Mouse (Mus musculus) MEL (cell line): ENCODE results near the gene Golga1. TPM values are rescaled to one million over a fixed set of nuclear protein-coding genes. Genes with fewer than 3 reads are reported as not detected.
"Not testable (repeated sequence)": the region's sequence is repeated elsewhere in the genome, so short reads cannot be mapped to it uniquely, and the experiment has no call there.

Source experiments
- DNase-seq: peaks from one replicate; pipeline ENCODE4 v3.0.0; 2011; ENCODE audit warnings: low read depth, low spot score
- H3K27ac ChIP-seq: 2 replicates; pipeline ENCODE4 v1.5.1; 2012; ENCODE audit warnings: low read depth, mild to moderate bottlenecking, control low read depth, low read length, moderate library complexity; ENCODE audit not compliant: control insufficient read depth
- H3K27me3 ChIP-seq, 2 experiments: fragments of 150-350 bp in 1 of 2; sonication (generic) in 1 of 2; 2 replicates each; pipeline ENCODE4 v1.6.1; 2012; ENCODE audit warnings: low read length in 2 of 2, mild to moderate bottlenecking in 2 of 2, improper control_type of control experiment in 1 of 2, moderate library complexity in 1 of 2; ENCODE audit not compliant: insufficient read depth in 2 of 2, control insufficient read depth in 1 of 2
- H3K36me3 ChIP-seq, 2 experiments: 2 replicates each; pipeline ENCODE4 v1.6.1; 2012 to 2014; ENCODE audit warnings: low read length in 2 of 2, improper control_type of control experiment in 1 of 2, inconsistent platforms in 1 of 2, mild to moderate bottlenecking in 1 of 2; ENCODE audit not compliant: insufficient read depth in 2 of 2, control insufficient read depth in 1 of 2
- H3K4me1 ChIP-seq, 2 experiments: fragments of 150-350 bp in 1 of 2; sonication (generic) in 1 of 2; 2 replicates each; pipeline ENCODE4 v1.6.1; 2012; ENCODE audit warnings: low read length in 2 of 2, improper control_type of control experiment in 1 of 2, mild to moderate bottlenecking in 1 of 2; ENCODE audit not compliant: insufficient read depth in 2 of 2, control insufficient read depth in 1 of 2
- H3K4me3 ChIP-seq, 2 experiments: fragments of 150-350 bp in 1 of 2; sonication (generic) in 1 of 2; 2 replicates each; pipeline ENCODE4 v1.5.1; 2012; ENCODE audit warnings: low read depth in 2 of 2, low read length in 2 of 2, mild to moderate bottlenecking in 2 of 2, moderate library complexity in 2 of 2, control low read depth in 1 of 2, improper control_type of control experiment in 1 of 2; ENCODE audit not compliant: control insufficient read depth in 1 of 2, insufficient read depth in 1 of 2
- H3K79me2 ChIP-seq: 2 replicates; pipeline ENCODE4 v1.6.1; 2012; ENCODE audit warnings: mild to moderate bottlenecking, low read length, moderate library complexity; ENCODE audit not compliant: control insufficient read depth, poor library complexity, insufficient read depth
- H3K9ac ChIP-seq: 2 replicates; pipeline ENCODE4 v1.6.1; 2012; ENCODE audit warnings: low read depth, mild to moderate bottlenecking, control low read depth, low read length, moderate library complexity; ENCODE audit not compliant: control insufficient read depth, poor library complexity, severe bottlenecking
- H3K9me3 ChIP-seq: fragments of 150-350 bp; sonication (generic); replicated peaks from 2 replicates; pipeline ENCODE4 v1.6.1; 2012; ENCODE audit warnings: mild to moderate bottlenecking, low read length, improper control_type of control experiment, moderate library complexity; ENCODE audit not compliant: insufficient read depth
- ELF1 ChIP-seq: IDR thresholded peaks from 2 replicates; pipeline ENCODE4 v1.6.1; 2014; ENCODE audit warnings: low read depth, mild to moderate bottlenecking, inconsistent platforms, low read length, improper control_type of control experiment, moderate library complexity
- GABPA ChIP-seq: IDR thresholded peaks from 2 replicates; pipeline ENCODE4 v1.6.1; 2012; ENCODE audit warnings: low read depth, mild to moderate bottlenecking, inconsistent platforms, low read length, improper control_type of control experiment, moderate library complexity
- MAFK ChIP-seq: IDR thresholded peaks from 2 replicates; pipeline ENCODE4 v1.6.1; 2011; ENCODE audit warnings: low read depth, mild to moderate bottlenecking, low read length, improper control_type of control experiment, borderline replicate concordance
- MAX ChIP-seq: IDR thresholded peaks from 2 replicates; pipeline ENCODE4 v1.6.1; 2011; ENCODE audit warnings: low read length, improper control_type of control experiment
- MEF2A ChIP-seq: IDR thresholded peaks from 2 replicates; pipeline ENCODE4 v1.6.1; 2014; ENCODE audit warnings: low read depth, mild to moderate bottlenecking, inconsistent platforms, low read length, improper control_type of control experiment; ENCODE audit not compliant: poor library complexity, insufficient replicate concordance, severe bottlenecking; ENCODE audit errors: extremely low read depth
- MYB ChIP-seq: IDR thresholded peaks from 2 replicates; pipeline ENCODE4 v1.6.1; 2011; ENCODE audit warnings: mild to moderate bottlenecking, low read depth, low read length, improper control_type of control experiment
- MYC ChIP-seq: IDR thresholded peaks from 2 replicates; pipeline ENCODE4 v1.6.1; 2011; ENCODE audit warnings: low read depth, mild to moderate bottlenecking, low read length, improper control_type of control experiment, moderate library complexity
- NRF1 ChIP-seq: IDR thresholded peaks from 2 replicates; pipeline ENCODE4 v1.6.1; 2014; ENCODE audit warnings: low read depth, mild to moderate bottlenecking, inconsistent platforms, low read length, improper control_type of control experiment, moderate library complexity; ENCODE audit not compliant: poor library complexity, insufficient read depth, severe bottlenecking
- POLR2A ChIP-seq, 2 experiments: IDR thresholded peaks; 2 replicates each; pipeline ENCODE4 v1.6.1; 2011 to 2012; ENCODE audit warnings: low read length in 2 of 2, mild to moderate bottlenecking in 2 of 2, control low read depth in 1 of 2, improper control_type of control experiment in 1 of 2, low read depth in 1 of 2, moderate library complexity in 1 of 2; ENCODE audit not compliant: control insufficient read depth in 1 of 2, insufficient read depth in 1 of 2, poor library complexity in 1 of 2
- POLR2AphosphoS5 ChIP-seq: IDR thresholded peaks from 2 replicates; pipeline ENCODE4 v1.6.1; 2012; ENCODE audit warnings: low read depth, borderline replicate concordance, mild to moderate bottlenecking, inconsistent platforms, low read length, moderate library complexity, mixed read lengths
- RCOR1 ChIP-seq: IDR thresholded peaks from 2 replicates; pipeline ENCODE4 v1.6.1; 2012; ENCODE audit warnings: low read depth, mild to moderate bottlenecking, inconsistent platforms, low read length, improper control_type of control experiment
- SIN3A ChIP-seq: IDR thresholded peaks from 2 replicates; pipeline ENCODE4 v1.6.1; 2012; ENCODE audit warnings: low read length, improper control_type of control experiment, inconsistent platforms
- SMC3 ChIP-seq: IDR thresholded peaks from 2 replicates; pipeline ENCODE4 v1.6.1; 2011; ENCODE audit warnings: low read depth, low read length, improper control_type of control experiment
- UBTF ChIP-seq: IDR thresholded peaks from 2 replicates; pipeline ENCODE4 v1.6.1; 2012; ENCODE audit warnings: low read depth, mild to moderate bottlenecking, inconsistent platforms, low read length, improper control_type of control experiment, moderate library complexity, borderline replicate concordance; ENCODE audit not compliant: insufficient read depth
- USF1 ChIP-seq: IDR thresholded peaks from 2 replicates; pipeline ENCODE4 v1.6.1; 2014; ENCODE audit warnings: low read depth, mild to moderate bottlenecking, inconsistent platforms, low read length, improper control_type of control experiment, moderate library complexity
- polyA plus RNA-seq, 2 experiments: library from polyadenylated mRNA; stranded (reverse) in 1 of 2; unstranded in 1 of 2; fragments of >175 nt in 1 of 2; fragments of >200 nt in 1 of 2; gene quantifications; 2 replicates each; pipeline versions ENCODE4 v1.2.1 to v1.2.4; 2012; ENCODE audit warnings: low replicate concordance in 2 of 2, low read depth in 1 of 2; ENCODE audit not compliant: insufficient read length in 2 of 2, insufficient read depth in 1 of 2, missing spikeins in 1 of 2
- total RNA-seq: library from RNA; depleted of rRNA; stranded (reverse); fragments of 300-350 nt; gene quantifications from 2 replicates; pipeline ENCODE4 v1.2.3, GENCODE M21; 2012

Gene Golga1
- total and polyA plus RNA-seq, 3 experiments: 7.3 to 12.9 TPM; not detected in 1

GRCm38 (mm10) chr2:39065400-39065987, at the start of gene Golga1 (continued):
- TF ChIP-seq MAX (peak; percentile 76), USF1 (no peak)

GRCm38 (mm10) chr2:39114093-39114492, 48.8 kb upstream of the Golga1 start:
- H3K36me3 ChIP-seq: no peaks in the 10 kb centered on the region
- H3K27me3 ChIP-seq: no peaks in the 10 kb centered on the region
- no peak overlapping the region for H3K9ac ChIP-seq
- no peak overlapping the region for H3K4me3 ChIP-seq
- H3K9me3 ChIP-seq: no peaks in the 10 kb centered on the region
- H3K27ac ChIP-seq: no peak overlapping the region
- TF ChIP-seq UBTF: no peak
- DNase-seq: no peak
- H3K4me1 ChIP-seq: no peaks in the 10 kb centered on the region
- H3K79me2 ChIP-seq: no peaks in the 10 kb centered on the region

DNA sequence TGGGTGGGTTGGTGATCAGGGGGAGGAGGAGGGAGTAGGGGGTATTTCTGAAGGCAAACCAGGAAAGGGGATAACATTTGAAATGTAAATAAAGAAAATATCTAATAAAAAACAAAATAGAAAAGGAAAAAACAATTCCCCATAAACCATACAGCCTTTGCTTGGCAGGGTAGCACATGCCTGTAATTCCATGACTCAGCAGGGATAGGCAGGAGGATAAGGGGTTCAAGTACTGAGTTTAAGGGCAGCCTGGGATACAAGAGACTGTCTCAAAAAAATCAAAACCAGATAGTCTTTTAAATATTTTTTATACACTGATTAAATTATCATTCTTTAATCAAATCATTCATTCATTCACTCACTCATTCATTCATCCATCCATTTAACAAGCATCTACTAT, 45.2 kb upstream of the Golga1 start:
- no peak overlapping the region for H3K4me3 ChIP-seq
- no peaks in the 10 kb centered on the region for H3K9me3 ChIP-seq
- H3K9ac ChIP-seq: no peak overlapping the region
- no peaks in the 10 kb centered on the region for H3K27me3 ChIP-seq
- no peaks in the 10 kb centered on the region for H3K79me2 ChIP-seq
- TF ChIP-seq NRF1 (no peak), POLR2AphosphoS5 (no peak), SIN3A (no peak), MYC (no peak), RCOR1 (no peak), SMC3 (no peak), MYB (no peak), GABPA (no peak), MEF2A (no peak), POLR2A (IDR thresholded peaks at IDR 0.05; ENCODE audit: control insufficient read depth in 1 of 2, insufficient read depth in 1 of 2, low read depth in 1 of 2, low read length in 2 of 2, poor library complexity in 1 of 2) (no peak), ELF1 (no peak), MAFK (no peak)
- H3K4me1 ChIP-seq: no peaks in the 10 kb centered on the region
- no peak for DNase-seq
- no peak overlapping the region for H3K27ac ChIP-seq
- H3K36me3 ChIP-seq: no peaks in the 10 kb centered on the region

- H3K9me3 ChIP-seq, H3K36me3 ChIP-seq, H3K4me3 ChIP-seq, H3K27me3 ChIP-seq, H3K9ac ChIP-seq, DNase-seq, H3K4me1 ChIP-seq, H3K27ac ChIP-seq, H3K79me2 ChIP-seq: not testable (repeated sequence)
These were observed 44.4 kb upstream of the Golga1 start for GRCm38 (mm10) chr2:39109712-39110111.

GRCm38 (mm10) chr2:39099951-39100350, 34.6 kb upstream of the Golga1 start:
- not testable (repeated sequence) for H3K9me3 ChIP-seq

More at GRCm38 (mm10) chr2:39099951-39100350, 34.6 kb upstream of the Golga1 start:
- H3K9ac ChIP-seq, H3K4me1 ChIP-seq, H3K27me3 ChIP-seq, H3K36me3 ChIP-seq, H3K79me2 ChIP-seq, DNase-seq, H3K27ac ChIP-seq, H3K4me3 ChIP-seq: not testable (repeated sequence)
